Mouse (Mus musculus) embryonic facial prominence, embryonic 12.5 days (tissue): Measurements from ENCODE around the gene Eps8. TPM values are rescaled to one million over a fixed set of nuclear protein-coding genes. Genes with fewer than 3 reads are reported as not detected.

Source experiments
- ATAC-seq: fragments of 200-750 bp; cut with Nextera tagmentation; 2 replicates; pipeline ENCODE4 v1.8.0; 2017; ENCODE audit not compliant: insufficient number of reproducible peaks, insufficient read depth, low FRiP score, low TSS enrichment
- H3K27ac ChIP-seq: fragments of 300-500 bp; sonication (generic); 2 replicates; pipeline ENCODE4 v1.5.1; 2016; ENCODE audit warnings: mild to moderate bottlenecking
- H3K27me3 ChIP-seq: fragments of 300-500 bp; sonication (generic); 2 replicates; pipeline ENCODE4 v1.6.1; 2016; ENCODE audit warnings: mild to moderate bottlenecking, moderate library complexity
- H3K36me3 ChIP-seq: fragments of 300-500 bp; sonication (generic); 2 replicates; pipeline ENCODE4 v1.6.1; 2016; ENCODE audit warnings: mild to moderate bottlenecking
- H3K4me1 ChIP-seq: fragments of 300-500 bp; sonication (generic); 2 replicates; pipeline ENCODE4 v1.6.1; 2016
- H3K4me2 ChIP-seq: fragments of 300-500 bp; sonication (generic); replicated peaks from 2 replicates; pipeline ENCODE4 v1.6.1; 2016; ENCODE audit warnings: mild to moderate bottlenecking, moderate library complexity
- H3K4me3 ChIP-seq: fragments of 300-500 bp; sonication (generic); 2 replicates; pipeline ENCODE4 v1.5.1; 2016; ENCODE audit warnings: mild to moderate bottlenecking
- H3K9ac ChIP-seq: fragments of 300-500 bp; sonication (generic); 2 replicates; pipeline ENCODE4 v1.6.1; 2016; ENCODE audit warnings: mild to moderate bottlenecking, moderate library complexity
- H3K9me3 ChIP-seq: fragments of 300-500 bp; sonication (generic); 2 replicates; pipeline ENCODE4 v1.6.1; 2016; ENCODE audit warnings: mild to moderate bottlenecking, moderate library complexity
- WGBS: fragments of 180-500 bp; shearing (Covaris S2); methylation state at CpG from one replicate; pipeline ENCODE4 v1.1.7; 2016; 5-methylcytosine and 5-hydroxymethylcytosine counted together
- polyA plus RNA-seq: library from polyadenylated mRNA; unstranded; fragments of >200 nt; fragmentation: Nextera tagmentation; extraction: Ambion mirVana; gene quantifications from 2 replicates; pipeline ENCODE4 v1.2.1, GENCODE M21; 2016

Gene Eps8
- polyA plus RNA-seq, 1 experiment from 2014 or later: 22.3 TPM

DNA sequence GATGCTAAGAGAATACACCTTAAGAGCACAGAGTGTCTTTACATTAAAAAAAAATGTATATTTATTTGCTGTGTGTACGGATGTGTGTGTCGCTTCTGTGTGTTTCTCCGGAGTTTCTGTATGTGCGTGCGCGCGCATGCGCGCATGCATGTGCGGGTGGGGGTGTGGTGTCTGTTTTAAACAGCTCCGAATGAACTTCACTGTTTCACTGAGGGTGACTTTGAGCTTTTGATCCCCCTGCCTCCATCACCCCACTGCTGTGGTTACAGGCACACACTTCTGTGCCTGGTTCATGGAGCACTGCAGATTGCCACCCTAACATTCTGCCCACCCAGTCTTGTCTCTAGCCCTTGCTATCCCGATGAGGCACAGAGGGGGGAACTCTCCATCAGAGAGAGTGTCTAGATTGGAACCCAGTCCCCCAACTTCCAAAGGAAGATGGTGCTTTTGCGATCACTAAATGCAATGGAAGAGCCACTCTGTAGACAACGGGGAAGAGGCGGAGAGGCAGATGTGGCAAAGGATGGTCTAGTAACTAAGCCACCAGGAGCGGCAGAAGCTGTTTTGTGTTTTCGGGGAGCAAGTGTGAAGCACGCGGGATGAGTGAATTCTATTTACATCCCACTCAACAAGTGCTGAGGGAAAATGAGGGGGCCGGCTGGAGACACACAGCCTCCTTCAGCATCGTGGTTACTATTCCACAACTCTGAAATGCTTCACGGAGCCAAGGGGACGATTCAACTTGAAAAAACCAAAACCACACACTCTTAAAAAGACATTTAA, 7.1 kb upstream of the Eps8 start:
- Histone ChIP-seq H3K9ac (no peak overlapping the region), H3K4me2 (no peak overlapping the region), H3K27me3 (no peaks in the 10 kb centered on the region), H3K4me1 (no peaks in the 10 kb centered on the region), H3K4me3 (no peak overlapping the region), H3K27ac (no peak overlapping the region), H3K9me3 (no peaks in the 10 kb centered on the region), H3K36me3 (no peaks in the 10 kb centered on the region)
- WGBS: 89% methylated on average over 23 of the region's 23 CpGs
- no peak for ATAC-seq

GRCm38 (mm10) chr6:137658426-137659088, 3.9 kb upstream of the Eps8 start:
- Histone ChIP-seq H3K4me2 (no peak overlapping the region), H3K9ac (no peak overlapping the region), H3K4me1 (no peaks in the 10 kb centered on the region), H3K27me3 (no peaks in the 10 kb centered on the region), H3K36me3 (no peaks in the 10 kb centered on the region), H3K27ac (no peak overlapping the region), H3K4me3 (no peak overlapping the region), H3K9me3 (no peaks in the 10 kb centered on the region)
- ATAC-seq: no peak
- 78% methylated on average over 12 of the region's 12 CpGs for WGBS

DNA sequence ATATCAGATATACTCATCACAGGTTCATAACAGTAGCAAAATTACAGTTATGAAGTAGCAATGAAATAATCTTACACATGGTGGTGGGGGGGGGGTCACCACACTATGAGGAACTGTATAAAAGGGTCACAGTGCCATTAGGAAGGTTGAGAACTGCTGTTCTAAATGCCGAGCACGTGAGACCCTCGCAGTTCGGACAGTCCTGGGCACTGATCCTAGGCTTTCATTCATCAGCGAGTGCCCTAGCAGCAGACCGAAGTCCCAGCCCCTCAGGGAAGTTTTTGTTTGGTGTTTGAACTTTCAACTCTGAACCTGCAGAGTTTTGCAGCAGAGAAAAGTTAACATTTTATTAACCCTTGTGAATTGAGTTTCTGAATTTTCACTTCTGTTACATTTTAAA, 2.5 kb upstream of the Eps8 start:
- ATAC-seq: no peak
- 58% methylated on average over 6 of the region's 6 CpGs for WGBS
- Histone ChIP-seq H3K9ac (no peak overlapping the region), H3K9me3 (no peaks in the 10 kb centered on the region), H3K27me3 (no peaks in the 10 kb centered on the region), H3K4me2 (no peak overlapping the region), H3K4me1 (no peaks in the 10 kb centered on the region), H3K36me3 (no peaks in the 10 kb centered on the region), H3K4me3 (no peak overlapping the region), H3K27ac (no peak overlapping the region)

GRCm38 (mm10) chr6:137649528-137649927, 5.1 kb downstream of the Eps8 start:
- H3K27ac ChIP-seq: no peak overlapping the region

DNA sequence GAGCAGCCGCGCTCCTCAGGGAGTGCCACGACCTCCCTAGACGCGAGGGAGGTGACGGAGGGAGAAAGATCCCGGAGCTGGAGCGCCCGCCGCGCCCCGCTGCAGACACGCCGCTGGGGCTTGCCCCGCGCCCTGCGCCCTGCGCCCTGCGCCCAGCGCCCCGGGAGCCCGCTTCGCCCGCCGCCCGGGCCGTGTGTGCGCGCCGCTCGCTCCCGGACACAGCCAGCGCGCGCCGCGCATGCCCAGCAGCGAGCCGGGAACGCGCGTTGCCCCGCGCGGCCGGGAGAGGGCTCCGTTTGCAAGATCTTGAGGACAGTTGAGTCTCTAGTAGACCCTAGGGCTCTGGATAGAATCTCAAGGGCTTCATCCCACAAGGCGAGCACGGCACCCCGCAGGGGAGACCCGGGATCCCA, 5.6 kb downstream of the Eps8 start:
- no peaks in the 10 kb centered on the region for H3K4me1 ChIP-seq
- peak overlapping the region; percentile 68 for H3K9ac ChIP-seq
- peaks cover 7% of the 10 kb centered on the region; the same call in 1 of the 2 replicates for H3K27me3 ChIP-seq
- no peaks in the 10 kb centered on the region for H3K9me3 ChIP-seq
- no peaks in the 10 kb centered on the region for H3K36me3 ChIP-seq
- peak overlapping the region; percentile 95 for H3K4me2 ChIP-seq
- WGBS: 1% methylated on average over 47 of the region's 51 CpGs
- ATAC-seq: peak; percentile 89
- no peak overlapping the region for H3K27ac ChIP-seq
- H3K4me3 ChIP-seq: peak overlapping the region; percentile 72

More at GRCm38 (mm10) chr6:137649528-137649927, 5.1 kb downstream of the Eps8 start:
- Histone ChIP-seq H3K27me3 (peaks cover 7% of the 10 kb centered on the region; the same call in 1 of the 2 replicates), H3K4me2 (peak overlapping the region; percentile 95), H3K9ac (peak overlapping the region; percentile 68; the same call in 1 of the 2 replicates), H3K9me3 (no peaks in the 10 kb centered on the region), H3K4me3 (peak overlapping the region; percentile 72), H3K36me3 (no peaks in the 10 kb centered on the region), H3K4me1 (no peaks in the 10 kb centered on the region)
- 14% methylated on average over 6 of the region's 7 CpGs for WGBS
- ATAC-seq: peak; percentile 42; the same call in 1 of the 2 replicates

DNA sequence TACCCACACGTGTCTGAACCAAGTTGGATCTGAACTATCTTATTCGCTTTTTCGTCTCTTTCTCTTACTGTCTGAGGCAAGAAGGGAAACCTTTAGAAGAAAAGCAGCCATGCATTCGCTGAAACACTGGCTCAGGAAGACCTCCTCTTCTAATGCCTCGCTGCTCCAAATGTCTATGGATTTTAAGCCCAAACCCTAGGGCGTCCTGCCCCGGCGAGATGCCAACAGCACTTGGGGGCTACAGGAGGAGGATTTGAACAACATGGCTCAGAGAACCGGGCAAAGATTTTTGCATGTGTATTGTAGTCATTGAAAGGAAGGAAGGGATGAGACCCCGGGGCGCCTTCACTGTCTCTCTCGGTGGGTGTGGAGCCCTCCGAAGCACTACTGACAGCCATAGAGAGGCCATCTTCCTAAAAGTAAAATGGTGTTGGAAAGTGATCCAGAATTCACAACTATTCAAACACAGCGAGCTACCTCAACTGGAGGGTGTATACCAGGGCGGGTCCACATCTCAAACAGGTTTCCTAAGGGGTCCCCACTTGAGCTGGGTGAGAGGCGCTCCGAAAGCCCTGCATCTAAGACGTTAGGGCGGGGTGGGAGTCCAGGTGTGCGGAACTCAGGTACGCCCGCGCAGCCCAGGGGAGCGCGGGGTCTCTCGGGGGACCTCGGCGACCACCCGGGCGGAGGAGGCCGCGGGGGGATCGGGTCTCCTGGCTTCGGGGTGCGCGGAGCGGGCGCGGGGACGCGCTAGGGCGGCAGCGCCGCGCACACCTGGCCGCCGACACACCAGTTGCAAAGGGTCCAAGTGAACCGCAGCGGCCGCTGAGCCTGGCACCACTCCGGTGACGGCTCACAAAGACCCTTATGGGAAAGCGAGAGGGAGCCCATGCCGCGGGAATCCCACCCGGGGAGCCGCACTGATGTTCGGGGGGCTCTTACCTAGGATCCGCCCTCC, 6.3 kb downstream of the Eps8 start:
- Histone ChIP-seq H3K4me3 (peak overlapping the region; percentile 72), H3K4me1 (no peaks in the 10 kb centered on the region), H3K9me3 (no peaks in the 10 kb centered on the region), H3K27ac (no peak overlapping the region), H3K27me3 (peaks cover 7% of the 10 kb centered on the region; the same call in 1 of the 2 replicates), H3K9ac (peak overlapping the region; percentile 68), H3K36me3 (no peaks in the 10 kb centered on the region), H3K4me2 (peak overlapping the region; percentile 95)
- peak; percentile 35; the same call in 1 of the 2 replicates for ATAC-seq
- 1% methylated on average over 56 of the region's 59 CpGs for WGBS

- Histone ChIP-seq H3K27me3 (peaks cover 7% of the 10 kb centered on the region; the same call in 1 of the 2 replicates), H3K4me3 (peak overlapping the region; percentile 72), H3K9me3 (no peaks in the 10 kb centered on the region), H3K36me3 (no peaks in the 10 kb centered on the region), H3K9ac (no peak overlapping the region), H3K4me1 (no peaks in the 10 kb centered on the region), H3K27ac (no peak overlapping the region), H3K4me2 (peak overlapping the region; percentile 95)
- WGBS: 14% methylated on average over 10 of the region's 10 CpGs
- no peak for ATAC-seq
Measured at GRCm38 (mm10) chr6:137647646-137648045, 7.0 kb downstream of the Eps8 start.

DNA sequence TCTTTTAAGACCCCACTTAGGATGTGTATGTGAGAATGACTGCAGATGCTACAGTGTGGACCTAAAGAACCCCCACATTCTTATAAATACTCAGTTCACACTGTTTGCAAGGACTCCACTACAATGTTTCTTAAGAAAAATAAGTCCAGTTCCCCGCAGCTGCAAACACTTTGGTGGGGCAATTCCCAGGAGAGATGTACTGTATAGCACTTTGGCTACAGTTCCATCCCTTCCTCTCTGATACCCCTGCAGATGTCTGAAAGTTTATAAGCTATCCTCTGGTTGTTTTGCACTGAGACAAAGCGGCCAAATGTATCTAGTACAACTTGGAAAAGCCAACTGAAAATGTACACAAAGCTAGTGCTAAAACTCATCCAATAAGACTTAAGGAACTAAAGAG, 8.0 kb downstream of the Eps8 start:
- H3K9ac ChIP-seq: no peak overlapping the region
- H3K27me3 ChIP-seq: peaks cover 7% of the 10 kb centered on the region; the same call in 1 of the 2 replicates
- WGBS: 70% methylated on average over 2 of the region's 2 CpGs
- H3K9me3 ChIP-seq: no peaks in the 10 kb centered on the region
- H3K36me3 ChIP-seq: no peaks in the 10 kb centered on the region
- no peak for ATAC-seq
- H3K27ac ChIP-seq: no peak overlapping the region
- peak overlapping the region; percentile 95 for H3K4me2 ChIP-seq
- 0 out of 2 replicates have a peak overlapping the region, but pooled peaks have one; percentile 72 for H3K4me3 ChIP-seq
- H3K4me1 ChIP-seq: no peaks in the 10 kb centered on the region

DNA sequence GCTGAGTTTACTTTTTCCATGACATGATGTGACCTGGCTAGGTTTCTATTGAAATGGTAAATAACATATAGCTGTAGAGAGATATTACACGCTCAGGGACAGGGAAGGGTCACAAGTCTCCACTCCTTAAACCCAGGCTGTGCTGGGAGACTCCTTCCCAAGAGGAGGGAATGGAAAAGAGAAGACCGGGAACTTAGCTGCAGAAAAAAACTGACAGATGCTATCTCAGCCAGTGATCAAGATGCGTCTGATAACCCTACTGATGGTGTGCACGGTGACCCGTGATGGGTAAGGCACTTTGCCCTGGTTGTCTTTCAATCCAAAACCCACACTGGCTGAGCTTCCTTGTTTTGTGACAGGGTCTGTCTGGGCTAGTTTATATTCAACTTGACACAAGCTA, 9.8 kb downstream of the Eps8 start:
- no peak for ATAC-seq
- WGBS: 81% methylated on average over 5 of the region's 5 CpGs
- no peak overlapping the region for H3K4me2 ChIP-seq
- no peaks in the 10 kb centered on the region for H3K36me3 ChIP-seq
- H3K27me3 ChIP-seq: peaks cover 6% of the 10 kb centered on the region; the same call in 1 of the 2 replicates
- no peak overlapping the region for H3K27ac ChIP-seq
- no peak overlapping the region for H3K9ac ChIP-seq
- H3K4me3 ChIP-seq: no peak overlapping the region
- H3K4me1 ChIP-seq: no peaks in the 10 kb centered on the region
- H3K9me3 ChIP-seq: no peaks in the 10 kb centered on the region

GRCm38 (mm10) chr6:137643814-137644213, 10.9 kb downstream of the Eps8 start:
- 85% methylated on average over 4 of the region's 4 CpGs for WGBS
- no peaks in the 10 kb centered on the region for H3K9me3 ChIP-seq
- no peaks in the 10 kb centered on the region for H3K4me1 ChIP-seq
- ATAC-seq: no peak
- no peak overlapping the region for H3K4me2 ChIP-seq
- no peak overlapping the region for H3K9ac ChIP-seq
- H3K27me3 ChIP-seq: peaks cover 2% of the 10 kb centered on the region; the same call in 1 of the 2 replicates
- no peak overlapping the region for H3K27ac ChIP-seq
- no peaks in the 10 kb centered on the region for H3K36me3 ChIP-seq
- no peak overlapping the region for H3K4me3 ChIP-seq

DNA sequence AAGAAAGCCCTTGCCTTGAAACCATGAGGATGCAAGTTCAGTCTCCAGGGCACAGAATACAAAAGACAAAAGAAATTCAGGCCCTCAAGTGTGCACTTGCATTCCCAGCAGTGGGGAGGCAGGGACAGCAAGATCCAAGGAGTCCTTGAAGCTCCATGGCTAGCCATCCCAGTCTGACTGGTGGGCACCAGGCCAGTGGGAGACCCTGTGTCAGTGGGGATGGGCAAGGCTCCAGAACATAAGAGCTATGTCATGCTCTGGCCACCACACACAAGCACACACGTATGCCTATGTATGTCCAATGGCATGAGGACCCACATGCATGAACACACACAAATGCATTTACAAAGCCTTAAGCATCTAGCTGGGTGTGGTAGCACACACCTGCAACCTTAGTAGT, 13.0 kb downstream of the Eps8 start:
- no peak for ATAC-seq
- H3K9me3 ChIP-seq: no peaks in the 10 kb centered on the region
- WGBS: 76% methylated on average over 1 of the region's 1 CpGs
- no peak overlapping the region for H3K4me3 ChIP-seq
- H3K36me3 ChIP-seq: no peaks in the 10 kb centered on the region
- no peaks in the 10 kb centered on the region for H3K27me3 ChIP-seq
- no peak overlapping the region for H3K9ac ChIP-seq
- H3K4me2 ChIP-seq: no peak overlapping the region
- H3K27ac ChIP-seq: no peak overlapping the region
- H3K4me1 ChIP-seq: no peaks in the 10 kb centered on the region
